Mouse (Mus musculus) liver, postnatal 0 days (tissue): ENCODE measurements around the gene Pcgf3. TPM values are rescaled to one million over a fixed set of nuclear protein-coding genes. Genes with fewer than 3 reads are reported as not detected.

Experiments used
- ATAC-seq: fragments of 200-750 bp; cut with Nextera tagmentation; 2 replicates; pipeline ENCODE4 v1.8.0; 2017; ENCODE audit warnings: mild to moderate bottlenecking, moderate library complexity
- DNase-seq: peaks from one replicate; pipeline ENCODE4 v3.0.0-alpha.2; 2016
- H3K27ac ChIP-seq: fragments of 300-500 bp; sonication (generic); 2 replicates; pipeline ENCODE4 v1.5.1; 2014; ENCODE audit warnings: antibody characterized with exemption, moderate library complexity, mild to moderate bottlenecking, low read depth
- H3K27me3 ChIP-seq: fragments of 300-500 bp; sonication (generic); 2 replicates; pipeline ENCODE4 v1.6.1; 2014; ENCODE audit warnings: low read length, control low read depth, mixed read lengths; ENCODE audit not compliant: insufficient read depth
- H3K36me3 ChIP-seq: fragments of 300-500 bp; sonication (generic); replicated peaks from 2 replicates; pipeline ENCODE4 v1.6.1; 2014; ENCODE audit warnings: mild to moderate bottlenecking, control low read depth, low read length, moderate library complexity, mixed read lengths; ENCODE audit not compliant: insufficient read depth
- H3K4me1 ChIP-seq: fragments of 300-500 bp; sonication (generic); 2 replicates; pipeline ENCODE4 v1.6.1; 2014; ENCODE audit warnings: antibody characterized with exemption, mild to moderate bottlenecking, control low read depth; ENCODE audit not compliant: insufficient read depth
- H3K4me2 ChIP-seq: fragments of 300-500 bp; sonication (generic); 2 replicates; pipeline ENCODE4 v1.6.1; 2014; ENCODE audit warnings: low read depth, mild to moderate bottlenecking, low read length, moderate library complexity, mixed read lengths
- H3K4me3 ChIP-seq: fragments of 300-500 bp; sonication (generic); 2 replicates; pipeline ENCODE4 v1.5.1; 2014; ENCODE audit warnings: low read depth, low read length
- H3K9ac ChIP-seq: fragments of 300-500 bp; sonication (generic); replicated peaks from 2 replicates; pipeline ENCODE4 v1.6.1; 2014; ENCODE audit warnings: mild to moderate bottlenecking, moderate library complexity
- H3K9me3 ChIP-seq: fragments of 300-500 bp; sonication (generic); 2 replicates; pipeline ENCODE4 v1.6.1; 2016; ENCODE audit warnings: mild to moderate bottlenecking, control low read depth, low read length, mixed read lengths
- CTCF ChIP-seq: sonication (generic); IDR thresholded peaks from 2 replicates; pipeline ENCODE4 v1.5.1; 2016; ENCODE audit warnings: antibody characterized with exemption, low read depth
- EP300 ChIP-seq: IDR thresholded peaks from 2 replicates; pipeline ENCODE4 v1.6.1; 2016; ENCODE audit warnings: antibody characterized with exemption, low read depth, mild to moderate bottlenecking
- WGBS: fragments of 180-500 bp; shearing (Covaris S2); extraction: QIAGEN DNeasy Blood & Tissue Kit; methylation state at CpG from one replicate; pipeline ENCODE4 v1.1.7; 2014; ENCODE audit not compliant: insufficient replicate concordance; 5-methylcytosine and 5-hydroxymethylcytosine counted together
- polyA plus RNA-seq: library from polyadenylated mRNA; unstranded; fragments of >200 nt; fragmentation: Nextera tagmentation; extraction: Ambion mirVana; gene quantifications from 2 replicates; pipeline ENCODE4 v1.2.1, GENCODE M21; 2015

Gene Pcgf3
- polyA plus RNA-seq, 1 experiment from 2014 or later: 5.0 TPM

GRCm38 (mm10) chr5:108433804-108434587 lies 27.0 kb upstream of the Pcgf3 start, which contains the start of gene Atp5k:
Atp5k (minus strand) TSS chr5:108434448.
- Histone ChIP-seq H3K27me3 (no peaks in the 10 kb centered on the region), H3K36me3 (peaks cover 21% of the 10 kb centered on the region), H3K4me3 (peak within 1 kb of the TSS; percentile 81), H3K9ac (peak within 1 kb of the TSS; percentile 77), H3K9me3 (no peaks in the 10 kb centered on the region), H3K4me1 (peaks cover 15% of the 10 kb centered on the region), H3K27ac (peak within 1 kb of the TSS; percentile 64), H3K4me2 (peak within 1 kb of the TSS; percentile 84)
- peak; percentile 95 for ATAC-seq
- WGBS: 1% methylated on average over 42 of the region's 42 CpGs
- TF ChIP-seq EP300 (no peak), CTCF (peak; percentile 98)
- peak; percentile 94 for DNase-seq

GRCm38 (mm10) chr5:108436101-108436500 lies 24.9 kb upstream of the Pcgf3 start:
- DNase-seq: no peak
- Histone ChIP-seq H3K9ac (no peak overlapping the region), H3K27me3 (no peaks in the 10 kb centered on the region), H3K9me3 (no peaks in the 10 kb centered on the region), H3K27ac (no peak overlapping the region), H3K4me3 (no peak overlapping the region), H3K4me1 (peaks cover 15% of the 10 kb centered on the region), H3K36me3 (peaks cover 11% of the 10 kb centered on the region), H3K4me2 (no peak overlapping the region)
- ATAC-seq: no peak
- TF ChIP-seq CTCF (no peak), EP300 (no peak)
- WGBS: 66% methylated on average over 2 of the region's 2 CpGs

DNA sequence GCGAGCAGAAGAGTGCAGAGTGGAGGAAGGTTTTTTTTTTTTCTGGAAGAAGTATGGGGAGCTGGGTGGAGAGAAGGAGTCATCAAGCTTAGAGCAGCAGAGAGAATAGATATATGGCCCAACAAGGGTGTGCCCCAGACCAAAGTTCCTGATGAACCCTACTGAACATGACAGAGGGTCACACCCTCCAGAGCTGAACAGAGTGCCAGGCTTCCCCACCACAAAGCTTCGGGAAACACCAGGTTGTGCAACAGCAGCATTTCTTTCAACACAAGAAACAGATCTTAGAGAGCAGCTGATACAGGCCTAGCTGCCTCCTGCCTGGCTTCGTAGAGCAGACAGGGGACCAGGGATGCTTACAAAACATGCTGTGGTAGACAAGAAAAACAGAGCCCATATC lies 14.1 kb upstream of the Pcgf3 start:
- Histone ChIP-seq H3K36me3 (no peaks in the 10 kb centered on the region), H3K4me1 (peaks cover 12% of the 10 kb centered on the region), H3K27me3 (no peaks in the 10 kb centered on the region), H3K9ac (no peak overlapping the region), H3K4me3 (no peak overlapping the region), H3K4me2 (no peak overlapping the region), H3K27ac (no peak overlapping the region), H3K9me3 (no peaks in the 10 kb centered on the region)
- DNase-seq (no peak), ATAC-seq (peak; percentile 14; the same call in 1 of the 2 replicates)
- 53% methylated on average over 3 of the region's 3 CpGs for WGBS
- TF ChIP-seq EP300 (no peak), CTCF (no peak)

- 72% methylated on average over 7 of the region's 7 CpGs for WGBS
- no peak for ATAC-seq
- H3K27me3 ChIP-seq: no peaks in the 10 kb centered on the region
- H3K36me3 ChIP-seq: no peaks in the 10 kb centered on the region
- peak overlapping the region; percentile 42; the same call in 1 of the 2 replicates for H3K4me3 ChIP-seq
- no peaks in the 10 kb centered on the region for H3K9me3 ChIP-seq
- H3K27ac ChIP-seq: no peak overlapping the region
- TF ChIP-seq CTCF: no peak
- no peak for TF ChIP-seq EP300
- H3K4me1 ChIP-seq: peaks cover 20% of the 10 kb centered on the region
- peak overlapping the region; percentile 36; the same call in 1 of the 2 replicates for H3K9ac ChIP-seq
- no peak for DNase-seq
- H3K4me2 ChIP-seq: peak overlapping the region; percentile 78; the same call in 1 of the 2 replicates
These were observed 13.2 kb upstream of the Pcgf3 start for GRCm38 (mm10) chr5:108447857-108448256.

- Histone ChIP-seq H3K9me3 (no peaks in the 10 kb centered on the region), H3K9ac (peak within 1 kb of the TSS; percentile 36), H3K27me3 (no peaks in the 10 kb centered on the region), H3K4me1 (peaks cover 21% of the 10 kb centered on the region), H3K4me2 (peak within 1 kb of the TSS; percentile 78), H3K36me3 (no peaks in the 10 kb centered on the region), H3K4me3 (peak within 1 kb of the TSS; percentile 42), H3K27ac (peak within 1 kb of the TSS; percentile 59)
- ATAC-seq (peak; percentile 87), DNase-seq (peak; percentile 78)
- TF ChIP-seq EP300 (no peak), CTCF (no peak)
- 15% methylated on average over 24 of the region's 24 CpGs for WGBS
These were observed 12.0 kb upstream of the Pcgf3 start, which contains the start of gene Mfsd7a for GRCm38 (mm10) chr5:108448785-108449668. Mfsd7a (minus strand) TSS chr5:108448891.
